24 mouse cellular contexts compared by ENCODE assay signal in the genomic region with DNA sequence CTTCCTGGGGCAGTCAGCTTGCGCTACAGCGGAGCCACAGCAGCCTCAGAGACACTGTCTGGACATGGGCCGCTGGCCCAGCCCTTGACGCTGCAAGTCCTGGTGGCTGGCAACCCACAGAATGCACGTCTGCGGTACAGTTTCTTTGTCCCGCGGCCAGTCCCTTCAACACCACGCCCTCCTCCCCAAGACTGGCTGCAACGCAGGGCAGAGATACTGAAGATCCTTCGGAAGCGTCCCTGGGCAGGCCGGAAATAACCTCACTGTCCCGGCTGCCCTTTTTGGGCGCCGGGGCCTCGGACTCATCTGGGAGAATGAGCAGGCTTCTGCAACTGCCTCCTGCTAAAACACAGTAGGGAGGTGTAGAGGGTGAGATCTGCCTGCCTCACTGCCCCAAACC. TPM values are rescaled to one million over a fixed set of nuclear protein-coding genes. Genes with fewer than 3 reads are reported as not detected.
A peak's percentile ranks its signal among the peaks of the same experiment; 100 is the strongest.
DNase-seq lines count a peak whose midpoint lies in the region; ATAC-seq lines count a peak whose summit lies in the region.
"Had no signal": no experiment of that assay in that cellular context is flagged by ENCODE, and none has a peak within 500 bp of the region (broad histone marks: within the 10 kb centered on the region; RNA-seq: fewer than 3 reads in every experiment).

No protein-coding gene starts in this region.

- peak overlapping the region; percentile 21; the same call in 1 of the 2 replicates for H3K9ac ChIP-seq in heart, embryonic 16.5 days (ENCODE audit: low read length)
- H3K9ac ChIP-seq in liver, embryonic 13.5 days, result no peak overlapping the region
- H3K9ac ChIP-seq: lung, embryonic 15.5 days; neural tube, embryonic 13.5 days had no signal

- no peaks in the 10 kb centered on the region for H3K36me3 ChIP-seq in erythroblast, embryonic 14.5 days (ENCODE audit: control insufficient read depth)
- H3K36me3 ChIP-seq in heart, embryonic 16.5 days (ENCODE audit: control insufficient read depth, insufficient read depth), result no peaks in the 10 kb centered on the region
- H3K36me3 ChIP-seq in liver, embryonic 13.5 days, result no peaks in the 10 kb centered on the region
- H3K36me3 ChIP-seq: lung, embryonic 15.5 days; neural tube, embryonic 13.5 days had no signal

- H3K27me3 ChIP-seq in erythroblast, embryonic 14.5 days (ENCODE audit: control insufficient read depth), result peaks cover 59% of the 10 kb centered on the region
- no peaks in the 10 kb centered on the region for H3K27me3 ChIP-seq in heart, embryonic 16.5 days (ENCODE audit: control insufficient read depth, insufficient read depth, low read length)
- H3K27me3 ChIP-seq in liver, embryonic 13.5 days, result peaks cover 45% of the 10 kb centered on the region
- H3K27me3 ChIP-seq: lung, embryonic 15.5 days; neural tube, embryonic 13.5 days; Patski had no signal

- peak overlapping the region; percentile 26 for H3K4me3 ChIP-seq in erythroblast, embryonic 14.5 days (replicated peaks)
- no peak overlapping the region for H3K4me3 ChIP-seq in heart, embryonic 16.5 days (ENCODE audit: low read length)
- no peak overlapping the region for H3K4me3 ChIP-seq in liver, embryonic 13.5 days (replicated peaks)
- H3K4me3 ChIP-seq: forebrain, embryonic 10.5 days; lung, embryonic 15.5 days; neural tube, embryonic 13.5 days had no signal

- no peak for DNase-seq in heart, adult 18-20 months
- peak; percentile 73 for DNase-seq in 416B (ENCODE audit: low read depth)
- DNase-seq in liver, embryonic 13.5 days, result no peak
- DNase-seq in testis, postnatal 14 days (ENCODE audit: low spot score), result no peak
- DNase-seq: adrenal gland, postnatal 14 days; B cell, adult 2 months; cerebellum, postnatal 14 days; embryo, embryonic 11 days; kidney, adult 8-10 months; kidney, postnatal 25 days; midbrain, embryonic 14.5 days; right cerebral cortex, adult 18-20 months; thymus, postnatal 14 days had no signal

- 54% methylated on average over 17 of the region's 17 CpGs for WGBS in heart, embryonic 16.5 days
- 58% methylated on average over 17 of the region's 17 CpGs for WGBS in liver, embryonic 13.5 days (ENCODE audit: insufficient replicate concordance)

- H3K4me1 ChIP-seq in erythroblast, embryonic 14.5 days (ENCODE audit: control insufficient read depth), result peaks cover 19% of the 10 kb centered on the region
- peaks cover 24% of the 10 kb centered on the region for H3K4me1 ChIP-seq in heart, embryonic 16.5 days (ENCODE audit: control insufficient read depth, insufficient read depth, low read length)
- H3K4me1 ChIP-seq in liver, embryonic 13.5 days (replicated peaks), result peaks cover 32% of the 10 kb centered on the region

- H3K9me3 ChIP-seq in erythroblast, embryonic 14.5 days (ENCODE audit: control insufficient read depth, low read length), result no peaks in the 10 kb centered on the region
- H3K9me3 ChIP-seq in heart, embryonic 16.5 days (replicated peaks; ENCODE audit: control insufficient read depth, low read length), result no peaks in the 10 kb centered on the region
- no peaks in the 10 kb centered on the region for H3K9me3 ChIP-seq in liver, embryonic 13.5 days (replicated peaks)
- H3K9me3 ChIP-seq: forebrain, embryonic 10.5 days; lung, embryonic 15.5 days; neural tube, embryonic 13.5 days had no signal

- ATAC-seq in erythroblast, adult 5-6 weeks (replicated peaks; ENCODE audit: low FRiP score, poor library complexity, severe bottlenecking), result no peak
- ATAC-seq in heart, embryonic 16.5 days (replicated peaks; ENCODE audit: extremely low read depth, insufficient read depth, low FRiP score), result no peak
- ATAC-seq in liver, embryonic 13.5 days (ENCODE audit: low read depth), result no peak
- ATAC-seq: inflammation-experienced regulatory T-cells, adult 6 months; Patski had no signal

- no peak overlapping the region for H3K27ac ChIP-seq in heart, embryonic 16.5 days (ENCODE audit: low read length)
- H3K27ac ChIP-seq in liver, embryonic 13.5 days, result no peak overlapping the region
- H3K27ac ChIP-seq: forebrain, embryonic 10.5 days; lung, embryonic 15.5 days; macrophage; neural tube, embryonic 13.5 days; stomach, postnatal 0 days had no signal

- H3K4me2 ChIP-seq in heart, embryonic 16.5 days (ENCODE audit: low read depth, low read length), result peak overlapping the region; percentile 10; the same call in 1 of the 2 replicates
- peak overlapping the region; percentile 24; the same call in 1 of the 2 replicates for H3K4me2 ChIP-seq in liver, embryonic 13.5 days
- H3K4me2 ChIP-seq: lung, embryonic 15.5 days; neural tube, embryonic 13.5 days had no signal

RNA-seq across cellular contexts. Expression of a gene that starts 7.7 kb away (rescaled TPM):
- 7.0 and 7.5 TPM in 2 replicates for polyA plus RNA-seq in erythroblast, embryonic 14.5 days (2012)
- total RNA-seq in erythroblast, adult 5-6 weeks (2015; ENCODE audit: low replicate concordance), result 62.9 and 78.4 TPM in 2 replicates
- 48.0 and 62.1 TPM in 2 replicates for total RNA-seq in erythroblast, adult 5-6 weeks (2017; ENCODE audit: low replicate concordance)
- polyA plus RNA-seq in heart, embryonic 16.5 days (2015; fragmentation: Nextera tagmentation; extraction: Ambion mirVana), result 659 and 700 TPM in 2 replicates
- 1,000 to 10,000 TPM; 1,592 to 1,593 TPM for total RNA-seq in heart, adult 18-20 months (2021)
- polyA plus RNA-seq in liver, embryonic 13.5 days (2015; fragmentation: Nextera tagmentation; extraction: Ambion mirVana), result 152 and 167 TPM in 2 replicates

RNA-seq across cellular contexts. Expression of a gene that starts 8.7 kb away (rescaled TPM):
- polyA plus RNA-seq in erythroblast, embryonic 14.5 days (2012), result not detected in 2 replicates
- 0.19 TPM in 1 of 2 replicates, not detected in the other for total RNA-seq in erythroblast, adult 5-6 weeks (2015; ENCODE audit: low replicate concordance)
- total RNA-seq in erythroblast, adult 5-6 weeks (2017; ENCODE audit: low replicate concordance), result not detected in 2 replicates
- polyA plus RNA-seq in heart, embryonic 16.5 days (2015; fragmentation: Nextera tagmentation; extraction: Ambion mirVana), result 4.4 and 5.7 TPM in 2 replicates
- 1 to 10 TPM in 1 of 2 experiments, under 1 TPM in 1; 0.57 to 1.2 TPM for total RNA-seq in heart, adult 18-20 months (2021)
- polyA plus RNA-seq in liver, embryonic 13.5 days (2015; fragmentation: Nextera tagmentation; extraction: Ambion mirVana), result 0.43 and 0.46 TPM in 2 replicates
- total RNA-seq: granulocyte monocyte progenitor cell, adult 5-6 weeks had no signal

RNA-seq across cellular contexts. Expression of a gene that starts 11.2 kb away (rescaled TPM):
- polyA plus RNA-seq in erythroblast, embryonic 14.5 days (2012), result 11.1 and 11.6 TPM in 2 replicates
- 8.1 and 11.3 TPM in 2 replicates for total RNA-seq in erythroblast, adult 5-6 weeks (2015; ENCODE audit: low replicate concordance)
- total RNA-seq in erythroblast, adult 5-6 weeks (2017; ENCODE audit: low replicate concordance), result 7.7 and 29.1 TPM in 2 replicates
- 47.5 and 54.9 TPM in 2 replicates for polyA plus RNA-seq in heart, embryonic 16.5 days (2015; fragmentation: Nextera tagmentation; extraction: Ambion mirVana)
- 10 to 100 TPM; 18.7 to 19.6 TPM for total RNA-seq in heart, adult 18-20 months (2021)
- 24.9 and 26.5 TPM in 2 replicates for polyA plus RNA-seq in liver, embryonic 13.5 days (2015; fragmentation: Nextera tagmentation; extraction: Ambion mirVana)

RNA-seq across cellular contexts. Expression of a gene that starts 22.1 kb away (rescaled TPM):
- polyA plus RNA-seq in erythroblast, embryonic 14.5 days (2012), result 89.9 and 167 TPM in 2 replicates
- 416 and 462 TPM in 2 replicates for total RNA-seq in erythroblast, adult 5-6 weeks (2015; ENCODE audit: low replicate concordance)
- total RNA-seq in erythroblast, adult 5-6 weeks (2017; ENCODE audit: low replicate concordance), result 506 and 765 TPM in 2 replicates
- polyA plus RNA-seq in heart, embryonic 16.5 days (2015; fragmentation: Nextera tagmentation; extraction: Ambion mirVana), result 32.4 and 41.9 TPM in 2 replicates
- total RNA-seq in heart, adult 18-20 months (2021), result 10 to 100 TPM; 13.1 to 13.6 TPM
- 174 and 175 TPM in 2 replicates for polyA plus RNA-seq in liver, embryonic 13.5 days (2015; fragmentation: Nextera tagmentation; extraction: Ambion mirVana)

RNA-seq across cellular contexts. Expression of a gene that starts 24.8 kb away (rescaled TPM):
- polyA plus RNA-seq in erythroblast, embryonic 14.5 days (2012), result 0.13 and 0.17 TPM in 2 replicates
- total RNA-seq in erythroblast, adult 5-6 weeks (2015; ENCODE audit: low replicate concordance), result 269 and 282 TPM in 2 replicates
- total RNA-seq in erythroblast, adult 5-6 weeks (2017; ENCODE audit: low replicate concordance), result 89.5 and 162 TPM in 2 replicates
- polyA plus RNA-seq in heart, embryonic 16.5 days (2015; fragmentation: Nextera tagmentation; extraction: Ambion mirVana), result 34.4 and 36.3 TPM in 2 replicates
- total RNA-seq in heart, adult 18-20 months (2021), result 10 to 100 TPM; 10.2 to 13.4 TPM
- 68.2 and 69.6 TPM in 2 replicates for polyA plus RNA-seq in liver, embryonic 13.5 days (2015; fragmentation: Nextera tagmentation; extraction: Ambion mirVana)

Comparison
In these comparisons a context has a peak if more than half of its experiments do, and no peak if none do; other contexts are left out.
1. RNA of a gene that starts 7.7 kb away (polyA plus RNA-seq): 659 to 700 TPM in heart, embryonic 16.5 days and 152 to 167 TPM in liver, embryonic 13.5 days; 7.0 to 7.5 TPM in erythroblast, embryonic 14.5 days; every median in the first group is over 10 times any median in the second.